Mouse (Mus musculus) stomach, postnatal 0 days (tissue): ENCODE measurements around the gene Ubr4.

Source experiments
- CTCF ChIP-seq: IDR thresholded peaks from 2 replicates; pipeline ENCODE4 v1.5.1; 2016; ENCODE audit warnings: antibody characterized with exemption, low read depth, mild to moderate bottlenecking, moderate library complexity
- EP300 ChIP-seq: optimal IDR thresholded peaks from 2 replicates; pipeline ENCODE3; 2016; ENCODE audit warnings: antibody characterized with exemption

- TF ChIP-seq CTCF, result no peak
- no peak for TF ChIP-seq EP300
Measured at GRCm38 (mm10) chr4:139343718-139344117, 8.7 kb upstream of the Ubr4 start.
